Mouse (Mus musculus) neural tube, embryonic 15.5 days (tissue): Measurements from ENCODE around the gene Ppp4r1. TPM values are rescaled to one million over a fixed set of nuclear protein-coding genes. Genes with fewer than 3 reads are reported as not detected.

Experiments
- ATAC-seq: fragments of 200-750 bp; cut with Nextera tagmentation; 2 replicates; pipeline ENCODE4 v1.8.0; 2017; ENCODE audit warnings: mild to moderate bottlenecking, moderate TSS enrichment, moderate library complexity; ENCODE audit not compliant: low FRiP score
- H3K27ac ChIP-seq: fragments of 300-500 bp; sonication (generic); replicated peaks from 2 replicates; pipeline ENCODE4 v1.5.1; 2015; ENCODE audit warnings: mild to moderate bottlenecking, inconsistent platforms
- H3K27me3 ChIP-seq: fragments of 300-500 bp; sonication (generic); replicated peaks from 2 replicates; pipeline ENCODE4 v1.6.1; 2015; ENCODE audit warnings: inconsistent platforms
- H3K36me3 ChIP-seq: fragments of 300-500 bp; sonication (generic); 2 replicates; pipeline ENCODE4 v1.6.1; 2015; ENCODE audit warnings: inconsistent platforms
- H3K4me1 ChIP-seq: fragments of 300-500 bp; sonication (generic); 2 replicates; pipeline ENCODE4 v1.6.1; 2015; ENCODE audit warnings: inconsistent platforms
- H3K4me2 ChIP-seq: fragments of 300-500 bp; sonication (generic); 2 replicates; pipeline ENCODE4 v1.6.1; 2015; ENCODE audit warnings: inconsistent platforms, mild to moderate bottlenecking, moderate library complexity
- H3K4me3 ChIP-seq: fragments of 300-500 bp; sonication (generic); replicated peaks from 2 replicates; pipeline ENCODE4 v1.5.1; 2015; ENCODE audit warnings: mild to moderate bottlenecking, inconsistent platforms
- H3K9ac ChIP-seq: fragments of 300-500 bp; sonication (generic); replicated peaks from 2 replicates; pipeline ENCODE4 v1.6.1; 2015; ENCODE audit warnings: mild to moderate bottlenecking, inconsistent platforms
- H3K9me3 ChIP-seq: fragments of 300-500 bp; sonication (generic); replicated peaks from 2 replicates; pipeline ENCODE4 v1.6.1; 2016; ENCODE audit warnings: inconsistent platforms
- WGBS: fragments of 180-500 bp; shearing (Covaris S2); methylation state at CpG from one replicate; pipeline ENCODE4 v1.1.7; 2015; ENCODE audit warnings: mixed read lengths; 5-methylcytosine and 5-hydroxymethylcytosine counted together
- polyA plus RNA-seq: library from polyadenylated mRNA; unstranded; fragments of >200 nt; fragmentation: Nextera tagmentation; extraction: Ambion mirVana; gene quantifications from 2 replicates; pipeline ENCODE4 v1.2.1, GENCODE M21; 2015

Ppp4r1 gene
- polyA plus RNA-seq, 1 experiment from 2014 or later, result 36.3 TPM

DNA sequence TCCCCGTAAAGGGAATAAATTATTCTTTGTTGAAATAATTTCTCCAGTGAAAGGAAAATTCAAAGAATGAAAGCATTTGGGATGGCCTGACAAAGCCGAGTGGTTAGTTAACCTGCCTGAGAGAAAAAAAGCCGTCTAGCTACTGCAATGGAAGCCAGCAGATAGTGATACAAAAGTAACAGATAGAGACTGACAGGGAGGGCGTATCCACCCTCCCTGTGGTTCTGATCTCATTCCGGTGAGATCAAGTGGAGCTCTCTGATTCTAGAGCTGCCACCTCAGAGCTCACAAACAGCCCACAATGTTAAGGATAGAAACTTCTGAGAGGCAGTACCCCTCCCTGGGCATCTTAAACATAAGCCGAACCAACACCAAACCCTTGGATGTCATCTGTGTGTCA lies 33.4 kb upstream of the Ppp4r1 start:
- H3K27ac ChIP-seq, result no peak overlapping the region
- peaks cover 5% of the 10 kb centered on the region; the same call in 1 of the 2 replicates for H3K4me1 ChIP-seq
- no peak overlapping the region for H3K9ac ChIP-seq
- no peak overlapping the region for H3K4me3 ChIP-seq
- no peak overlapping the region for H3K4me2 ChIP-seq
- peaks cover 5% of the 10 kb centered on the region; the same call in 1 of the 2 replicates for H3K9me3 ChIP-seq
- H3K27me3 ChIP-seq, result no peaks in the 10 kb centered on the region
- ATAC-seq, result no peak
- no peaks in the 10 kb centered on the region; the same call in 1 of the 2 replicates for H3K36me3 ChIP-seq
- WGBS, result 86% methylated on average over 6 of the region's 6 CpGs

DNA sequence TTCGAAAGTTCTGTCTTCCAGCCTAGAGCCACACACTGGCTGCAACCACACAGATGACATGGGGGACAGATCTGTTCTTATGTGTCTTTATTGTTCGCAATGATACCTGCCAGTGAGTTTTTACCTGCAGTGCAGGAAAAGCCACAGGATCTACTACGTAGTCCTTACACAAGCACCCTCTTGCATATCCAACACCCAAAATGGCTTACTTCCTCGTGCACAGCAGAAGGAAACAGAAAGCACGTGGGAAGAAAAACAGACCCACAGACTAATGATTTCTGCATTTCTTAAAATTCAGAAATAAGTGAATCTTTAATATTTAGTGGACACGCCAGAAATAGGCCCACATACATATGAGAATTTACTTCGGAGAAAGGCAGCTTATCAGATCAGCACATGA lies 32.6 kb upstream of the Ppp4r1 start:
- no peak overlapping the region for H3K4me3 ChIP-seq
- H3K9me3 ChIP-seq, result peaks cover 9% of the 10 kb centered on the region; the same call in 1 of the 2 replicates
- peaks cover 5% of the 10 kb centered on the region; the same call in 1 of the 2 replicates for H3K4me1 ChIP-seq
- WGBS, result 92% methylated on average over 7 of the region's 7 CpGs
- no peak for ATAC-seq
- H3K36me3 ChIP-seq, result peaks cover under 1% of the 10 kb centered on the region; the same call in 1 of the 2 replicates
- no peak overlapping the region for H3K9ac ChIP-seq
- no peaks in the 10 kb centered on the region for H3K27me3 ChIP-seq
- no peak overlapping the region for H3K27ac ChIP-seq
- no peak overlapping the region for H3K4me2 ChIP-seq

DNA sequence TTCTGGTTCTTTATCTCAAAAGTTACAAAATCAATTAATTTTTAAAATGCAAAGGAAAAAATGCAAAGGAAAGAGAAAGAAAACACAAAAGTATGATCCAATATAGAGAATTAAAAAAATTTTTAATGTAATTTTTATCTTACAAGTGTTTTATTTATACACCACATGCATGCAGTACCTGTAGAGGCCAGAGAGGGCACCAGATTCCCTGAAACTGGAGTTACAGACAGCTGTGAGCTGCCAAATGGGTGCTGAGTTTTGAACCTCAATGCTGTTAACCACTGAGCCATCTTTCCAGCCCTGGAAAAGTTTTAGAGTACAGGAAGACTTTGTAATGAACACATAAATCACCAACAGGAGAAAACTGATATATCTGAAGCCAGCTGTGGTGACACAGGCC lies 32.1 kb upstream of the Ppp4r1 start:
- Histone ChIP-seq H3K9me3 (peaks cover 9% of the 10 kb centered on the region; the same call in 1 of the 2 replicates), H3K9ac (no peak overlapping the region), H3K4me2 (no peak overlapping the region), H3K27me3 (no peaks in the 10 kb centered on the region), H3K4me1 (peaks cover 5% of the 10 kb centered on the region; the same call in 1 of the 2 replicates), H3K27ac (no peak overlapping the region), H3K4me3 (no peak overlapping the region), H3K36me3 (peaks cover 4% of the 10 kb centered on the region; the same call in 1 of the 2 replicates)
- ATAC-seq, result no peak

DNA sequence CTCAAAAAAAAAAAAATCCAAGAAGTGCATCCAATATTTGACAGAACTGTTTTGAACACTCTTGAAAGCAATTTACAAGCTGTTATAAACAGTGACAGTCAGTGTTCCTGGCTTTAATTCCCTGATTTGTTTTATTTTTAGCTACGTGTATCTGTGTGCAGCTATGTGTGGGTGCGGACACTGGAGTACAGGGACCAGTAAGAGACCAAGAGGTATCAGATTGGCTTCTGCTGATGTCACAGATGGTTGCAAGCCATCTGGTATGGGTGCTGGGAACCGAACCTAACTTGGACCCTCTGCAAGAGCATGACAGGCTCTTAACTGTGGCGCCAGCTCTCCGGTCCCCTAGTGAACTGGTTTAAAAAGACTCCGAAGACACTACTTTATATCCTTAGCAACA lies 29.2 kb upstream of the Ppp4r1 start:
- Histone ChIP-seq H3K9me3 (peaks cover 7% of the 10 kb centered on the region; the same call in 1 of the 2 replicates), H3K4me2 (no peak overlapping the region), H3K4me1 (no peaks in the 10 kb centered on the region), H3K9ac (no peak overlapping the region), H3K36me3 (0 out of 2 replicates have a peak, but pooled peaks cover 4% of the 10 kb centered on the region), H3K27me3 (no peaks in the 10 kb centered on the region), H3K4me3 (no peak overlapping the region), H3K27ac (no peak overlapping the region)
- 95% methylated on average over 6 of the region's 6 CpGs for WGBS
- no peak for ATAC-seq

DNA sequence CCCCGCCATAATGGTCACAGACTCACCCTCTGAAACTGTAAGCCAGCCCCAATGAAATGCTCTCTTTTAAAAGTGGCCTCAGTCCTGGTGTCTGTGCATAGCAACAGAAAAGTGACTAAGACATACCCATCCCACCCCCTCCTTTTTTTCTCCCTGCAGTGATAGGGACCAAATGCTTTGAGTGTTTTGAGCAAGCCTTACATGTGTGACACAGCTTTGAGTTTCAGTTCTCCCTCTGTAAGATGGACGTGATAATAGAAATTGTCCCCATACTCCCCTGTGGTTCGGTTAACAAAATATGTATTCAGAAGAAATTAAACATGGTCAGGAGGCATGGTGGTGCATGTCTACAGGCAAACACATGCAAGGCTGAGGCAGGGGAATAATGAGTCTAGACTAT lies 26.5 kb upstream of the Ppp4r1 start:
- H3K27ac ChIP-seq, result no peak overlapping the region
- no peaks in the 10 kb centered on the region for H3K27me3 ChIP-seq
- no peak overlapping the region for H3K9ac ChIP-seq
- no peak overlapping the region for H3K4me2 ChIP-seq
- no peak overlapping the region for H3K4me3 ChIP-seq
- ATAC-seq, result no peak
- WGBS, result 93% methylated on average over 3 of the region's 3 CpGs
- peaks cover 7% of the 10 kb centered on the region; the same call in 1 of the 2 replicates for H3K36me3 ChIP-seq
- no peaks in the 10 kb centered on the region for H3K4me1 ChIP-seq
- 0 out of 2 replicates have a peak, but pooled peaks cover 6% of the 10 kb centered on the region for H3K9me3 ChIP-seq

DNA sequence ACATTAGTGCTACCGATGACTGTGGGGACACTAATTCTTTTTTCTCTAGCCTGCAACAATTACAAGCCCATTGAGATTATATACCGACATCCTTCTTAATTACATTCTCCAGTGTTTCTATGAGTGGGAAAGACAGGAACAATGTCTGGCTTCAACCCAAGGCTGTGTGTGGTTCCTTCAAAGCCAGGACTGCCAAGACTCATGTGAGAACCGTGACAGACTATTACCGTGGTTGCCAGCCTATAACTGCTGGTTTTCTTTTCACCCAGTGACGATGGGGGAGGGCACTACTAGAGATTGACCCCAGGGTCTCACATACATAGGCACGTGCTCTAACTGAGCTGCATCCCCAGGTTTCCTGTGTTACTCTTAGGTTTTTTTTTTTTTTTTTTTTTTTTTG lies 25.2 kb upstream of the Ppp4r1 start:
- no peaks in the 10 kb centered on the region for H3K27me3 ChIP-seq
- no peak overlapping the region for H3K4me3 ChIP-seq
- no peak overlapping the region for H3K4me2 ChIP-seq
- H3K9ac ChIP-seq, result no peak overlapping the region
- H3K27ac ChIP-seq, result no peak overlapping the region
- WGBS, result 43% methylated on average over 6 of the region's 6 CpGs
- H3K4me1 ChIP-seq, result no peaks in the 10 kb centered on the region
- peaks cover 7% of the 10 kb centered on the region; the same call in 1 of the 2 replicates for H3K36me3 ChIP-seq
- ATAC-seq, result no peak
- H3K9me3 ChIP-seq, result 0 out of 2 replicates have a peak, but pooled peaks cover 6% of the 10 kb centered on the region

DNA sequence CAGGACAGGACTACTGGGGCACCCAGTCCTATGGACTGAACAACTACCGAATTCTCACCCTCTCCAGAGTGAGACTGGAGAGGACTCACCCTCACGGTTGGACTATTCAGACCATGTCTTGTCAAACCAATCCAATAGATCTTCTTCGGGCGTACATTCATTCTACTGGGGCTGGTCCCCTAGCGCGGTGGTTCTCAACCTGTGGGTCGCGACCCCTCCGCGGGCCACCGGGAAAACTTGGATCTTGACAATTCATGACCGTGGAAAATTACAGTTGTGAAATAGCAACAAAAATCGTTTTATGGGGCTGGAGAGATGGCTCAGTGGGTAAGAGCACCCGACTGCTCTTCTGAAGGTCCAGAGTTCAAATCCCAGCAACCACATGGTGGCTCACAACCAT lies 19.2 kb upstream of the Ppp4r1 start:
- Histone ChIP-seq H3K9ac (no peak overlapping the region), H3K27me3 (no peaks in the 10 kb centered on the region), H3K9me3 (no peaks in the 10 kb centered on the region), H3K27ac (no peak overlapping the region), H3K4me3 (no peak overlapping the region), H3K36me3 (peaks cover 3% of the 10 kb centered on the region; the same call in 1 of the 2 replicates), H3K4me1 (peaks cover 8% of the 10 kb centered on the region), H3K4me2 (no peak overlapping the region)
- ATAC-seq, result no peak
- WGBS, result 97% methylated on average over 14 of the region's 14 CpGs

DNA sequence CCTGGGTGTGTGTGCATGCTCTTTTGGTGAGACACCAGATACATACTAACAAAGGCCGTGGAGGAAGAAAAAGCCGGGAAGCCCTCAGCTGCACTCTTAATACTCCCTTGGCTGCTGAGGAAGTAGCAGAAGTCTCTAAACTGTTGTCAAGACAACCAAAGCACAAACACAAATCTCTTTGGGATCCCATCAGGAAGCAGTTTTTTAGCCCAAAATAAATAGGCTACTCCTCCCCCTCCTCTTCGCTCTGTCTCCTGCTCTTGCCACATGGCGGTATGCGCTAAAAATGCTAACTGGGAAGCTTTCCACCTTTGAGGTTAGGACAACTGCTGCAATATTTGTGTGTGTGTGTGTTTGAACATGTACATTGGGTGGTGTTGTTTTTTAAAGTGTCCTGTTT lies 13.9 kb upstream of the Ppp4r1 start:
- H3K9ac ChIP-seq, result no peak overlapping the region
- peak overlapping the region; percentile 1 for H3K27ac ChIP-seq
- no peaks in the 10 kb centered on the region for H3K9me3 ChIP-seq
- whole genome bisulfite sequencing, result 36% methylated on average over 5 of the region's 5 CpGs
- no peak overlapping the region for H3K4me3 ChIP-seq
- H3K36me3 ChIP-seq, result no peaks in the 10 kb centered on the region
- no peaks in the 10 kb centered on the region for H3K27me3 ChIP-seq
- peak overlapping the region; percentile 24 for H3K4me2 ChIP-seq
- ATAC-seq, result peak; percentile 16; the same call in 1 of the 2 replicates
- peaks cover 49% of the 10 kb centered on the region for H3K4me1 ChIP-seq

DNA sequence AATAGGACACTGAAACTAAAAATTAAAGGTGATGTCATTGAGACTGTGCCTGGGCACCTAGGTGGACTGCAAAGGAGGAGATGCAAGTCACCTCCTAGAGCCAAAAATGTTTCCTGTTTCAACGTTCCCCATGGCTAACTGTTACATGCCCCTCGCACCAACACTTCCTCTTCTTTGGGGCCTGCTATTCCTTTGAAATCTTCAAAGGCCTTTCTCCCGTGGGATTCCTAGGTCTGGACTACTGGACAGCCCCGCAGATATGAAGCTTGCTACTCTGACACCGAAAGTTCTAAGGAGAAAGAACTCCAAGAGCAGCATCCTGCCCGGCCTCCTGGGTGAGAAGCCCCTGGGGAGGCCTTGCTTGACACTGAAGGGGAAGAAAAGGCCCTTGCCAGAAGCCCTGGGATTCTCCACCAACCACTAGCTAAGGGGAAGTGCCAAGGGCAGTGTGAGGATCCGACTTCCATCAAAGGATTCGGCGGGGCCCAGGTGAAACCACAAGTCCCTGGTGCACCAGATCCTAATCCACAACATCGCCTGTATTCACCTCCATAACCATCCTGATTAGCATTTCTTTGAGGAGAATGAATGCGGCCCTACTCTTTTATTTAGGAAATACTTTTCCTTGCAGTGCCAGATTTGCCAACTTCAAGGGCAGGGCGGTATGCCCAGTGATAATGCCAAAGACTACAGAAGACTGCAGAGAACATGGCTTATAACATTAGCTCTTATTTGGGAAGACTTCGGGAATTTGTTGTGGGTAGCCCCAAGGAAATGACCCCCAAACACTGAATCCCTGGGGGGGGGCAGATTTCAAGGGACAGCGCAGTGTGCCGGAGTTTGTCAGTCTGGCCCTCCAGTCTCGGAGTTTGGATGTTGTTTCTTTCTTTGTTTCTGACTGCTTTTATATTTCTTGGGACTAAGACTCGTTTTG lies 11.1 kb upstream of the Ppp4r1 start:
- Histone ChIP-seq H3K27me3 (no peaks in the 10 kb centered on the region), H3K9ac (peak overlapping the region; percentile 79), H3K4me1 (peaks cover 49% of the 10 kb centered on the region), H3K4me3 (peak overlapping the region; percentile 55), H3K36me3 (no peaks in the 10 kb centered on the region), H3K9me3 (no peaks in the 10 kb centered on the region), H3K27ac (0 out of 2 replicates have a peak overlapping the region, but pooled peaks have one; percentile 48), H3K4me2 (peak overlapping the region; percentile 85)
- whole genome bisulfite sequencing, result 23% methylated on average over 17 of the region's 17 CpGs
- no peak for ATAC-seq

DNA sequence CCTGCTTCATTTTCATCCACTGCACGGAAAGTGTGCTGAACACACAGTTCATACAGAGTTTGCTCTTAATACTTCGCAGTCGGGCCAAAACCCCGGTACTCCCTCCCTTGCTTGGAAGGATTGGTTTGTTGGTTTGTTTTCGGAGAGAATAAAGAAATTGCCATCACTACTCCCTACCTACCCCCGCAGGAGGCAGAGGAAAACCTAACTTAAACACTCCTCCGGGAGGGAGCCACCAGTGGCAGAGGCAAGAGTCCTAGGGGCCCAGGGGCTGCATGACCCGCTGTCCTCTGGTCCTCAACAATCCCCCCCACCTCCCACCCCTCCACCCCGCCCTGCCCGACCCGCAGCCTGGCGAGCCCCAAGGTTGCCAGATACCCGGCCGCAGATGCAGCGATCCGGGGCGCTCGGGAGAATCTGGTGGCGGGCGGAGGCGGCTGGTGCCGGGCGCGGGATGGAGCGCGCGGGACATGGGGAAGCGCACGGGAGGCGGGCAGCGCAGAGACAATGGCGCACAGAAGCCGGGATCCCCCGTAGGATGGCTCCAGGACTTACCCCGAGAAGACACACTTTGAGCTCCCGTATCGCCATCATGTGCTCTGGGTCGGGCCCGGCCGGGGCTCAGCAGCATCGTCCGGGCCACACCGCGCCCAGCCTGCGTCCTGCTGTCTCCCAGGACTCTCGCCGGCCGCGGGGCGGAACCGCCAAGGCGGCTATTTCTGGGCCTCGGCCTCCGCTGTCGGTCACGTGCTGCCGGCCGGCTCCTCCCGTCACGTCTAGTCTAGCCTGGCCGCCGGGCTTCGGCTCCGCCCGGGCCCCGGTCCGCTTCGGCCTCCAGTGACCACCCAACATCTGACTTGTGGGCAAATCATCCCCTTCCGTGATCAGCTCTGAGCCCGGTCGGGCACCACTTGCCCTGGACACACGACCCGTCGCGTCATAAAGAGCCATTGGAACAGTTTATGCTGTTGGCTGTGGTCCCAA lies 10.1 kb upstream of the Ppp4r1 start, which contains the start of gene Rab31:
Gene Rab31 (minus strand): TSS at position 802 of the 984 bp plus-strand sequence.
- Histone ChIP-seq H3K9me3 (no peaks in the 10 kb centered on the region), H3K4me1 (peaks cover 49% of the 10 kb centered on the region), H3K36me3 (no peaks in the 10 kb centered on the region), H3K4me3 (peak within 1 kb of the TSS; percentile 55), H3K4me2 (peak within 1 kb of the TSS; percentile 85), H3K27ac (peak within 1 kb of the TSS; percentile 63), H3K9ac (peak within 1 kb of the TSS; percentile 79), H3K27me3 (no peaks in the 10 kb centered on the region)
- WGBS, result under 1% methylated on average over 67 of the region's 75 CpGs
- ATAC-seq, result peak; percentile 80

DNA sequence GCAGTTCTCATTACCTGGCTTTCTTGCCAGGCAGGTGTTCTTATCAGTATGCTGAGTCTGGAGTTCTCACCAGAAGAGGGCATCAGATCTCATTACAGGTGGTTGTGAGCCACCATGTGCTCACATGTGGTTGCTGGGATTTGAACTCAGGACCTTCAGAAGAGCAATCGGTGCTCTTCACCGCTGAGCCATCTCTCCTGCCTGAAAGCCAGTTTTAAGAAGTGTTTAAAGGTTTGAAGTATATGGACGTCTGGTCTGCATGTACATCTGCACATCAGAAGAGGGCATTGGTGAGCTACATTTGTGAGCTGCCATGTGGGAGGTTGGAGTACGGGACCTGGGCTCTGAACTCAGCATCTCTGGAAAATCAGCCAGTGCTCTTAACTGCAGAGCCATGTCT lies 8.8 kb upstream of the Ppp4r1 start:
- ATAC-seq, result no peak
- Histone ChIP-seq H3K36me3 (no peaks in the 10 kb centered on the region), H3K4me3 (no peak overlapping the region), H3K4me1 (peaks cover 37% of the 10 kb centered on the region), H3K9ac (no peak overlapping the region), H3K4me2 (no peak overlapping the region), H3K27ac (no peak overlapping the region), H3K9me3 (no peaks in the 10 kb centered on the region), H3K27me3 (no peaks in the 10 kb centered on the region)
- WGBS, result 63% methylated on average over 4 of the region's 4 CpGs
